ENCODE assay signal across 8 mouse cellular contexts in the genomic region with DNA sequence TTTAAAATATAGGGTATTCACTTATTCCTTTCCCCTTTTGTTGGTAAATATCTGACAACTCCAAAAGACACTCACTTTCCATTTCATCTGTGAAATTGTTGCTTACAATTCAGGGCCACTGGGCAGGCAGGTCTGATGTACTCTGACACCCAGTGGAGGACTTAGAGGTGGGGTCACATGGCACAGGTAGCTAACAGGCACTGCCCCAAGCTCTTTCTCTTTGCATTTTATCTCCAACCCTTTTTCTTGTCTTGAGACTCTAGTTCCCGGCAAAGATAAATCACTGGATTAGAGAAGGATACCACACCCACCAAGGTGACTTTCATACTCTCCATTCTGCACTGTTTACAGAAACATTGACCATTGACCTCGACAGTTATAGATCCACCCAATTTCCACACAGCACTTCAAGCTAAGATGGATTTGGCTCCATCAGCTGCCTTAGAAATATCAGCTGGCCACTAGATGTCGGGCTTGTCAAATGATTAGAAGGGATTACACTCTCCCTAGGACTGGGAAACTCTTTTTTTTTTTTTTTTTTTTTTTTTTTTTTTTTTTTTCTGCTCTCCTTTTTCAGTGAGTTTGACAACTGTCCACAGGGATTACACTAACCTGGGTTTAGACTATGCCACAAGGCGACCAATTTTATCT.
A peak's percentile ranks its signal among the peaks of the same experiment; 100 is the strongest.
DNase-seq lines count a peak whose midpoint lies in the region; ATAC-seq and TF ChIP-seq lines count a peak whose summit lies in the region.
"Had no signal": no experiment of that assay in that cellular context is flagged by ENCODE, and none has a peak within 500 bp of the region (broad histone marks: within the 10 kb centered on the region; RNA-seq: fewer than 3 reads in every experiment).

No protein-coding gene starts in this region.

- in situ Hi-C loops in CH12.LX (cut with MboI; ENCODE audit: low pct_ligation_motif_present, low pct_unique_long_range_greater_than_20kb, low sequenced_read_pairs): no loop called here

- H3K27ac ChIP-seq in CH12.LX (ENCODE audit: insufficient read depth, low read depth): no peak overlapping the region
- no peak overlapping the region for H3K27ac ChIP-seq in liver, embryonic 16.5 days (ENCODE audit: low read length)

- no peak for TF ChIP-seq EP300 in CH12.LX (IDR thresholded peaks at IDR 0.05; ENCODE audit: low read length)

- no peak overlapping the region for H3K4me2 ChIP-seq in CH12.LX (ENCODE audit: insufficient read depth, low read depth, poor library complexity, severe bottlenecking)
- H3K4me2 ChIP-seq in liver, embryonic 16.5 days (ENCODE audit: low read depth, low read length): no peak overlapping the region

- no peaks in the 10 kb centered on the region for H3K27me3 ChIP-seq in CH12.LX (replicated peaks)
- H3K27me3 ChIP-seq in liver, embryonic 16.5 days (ENCODE audit: control insufficient read depth, insufficient read depth, low read depth, low read length): no peaks in the 10 kb centered on the region

- 33% methylated on average over 4 of the region's 4 CpGs for WGBS in liver, embryonic 16.5 days (ENCODE audit: insufficient replicate concordance)

- peak; percentile 51 for TF ChIP-seq RAD21 in CH12.LX (IDR thresholded peaks at IDR 0.05; ENCODE audit: low read depth, low read length)

- ATAC-seq in liver, embryonic 16.5 days (ENCODE audit: low read depth): peak; percentile 80

- peak in 1 of 2 experiments; percentile 51; a peak in 2 of 4 replicates for TF ChIP-seq CTCF in CH12.LX (conservative IDR thresholded peaks at IDR 0.05 in 1 of 2, IDR thresholded peaks at IDR 0.05 in 1 of 2; ENCODE audit: low read depth in 2 of 2, low read length in 2 of 2)

- no peak overlapping the region for H3K9ac ChIP-seq in CH12.LX (ENCODE audit: insufficient read depth, low read depth)
- no peak overlapping the region for H3K9ac ChIP-seq in liver, embryonic 16.5 days (ENCODE audit: low read depth, low read length)

- TF ChIP-seq POLR2A in CH12.LX (IDR thresholded peaks at IDR 0.05; ENCODE audit: low read depth, low read length): no peak

- intact Hi-C loops in gastrocnemius, postnatal 14 days (cut with DNase I; ENCODE audit: low total_unique reads): no loop called here

- H3K4me3 ChIP-seq in CH12.LX (replicated peaks in 1 of 3; ENCODE audit: low read depth in 2 of 3, low read length in 2 of 3, poor library complexity in 1 of 3): no peak overlapping the region
- H3K4me3 ChIP-seq in liver, embryonic 16.5 days (ENCODE audit: low read depth, low read length): no peak overlapping the region
- H3K4me3 ChIP-seq: erythroblast, embryonic 14.5 days had no signal

- peak; percentile 58 for DNase-seq in 416B (ENCODE audit: low read depth)
- DNase-seq in CH12.LX (ENCODE audit: extremely low read depth): peak; percentile 60
- DNase-seq in cerebellum, adult 18-20 months: peak; percentile 72
- peak; percentile 14 for DNase-seq in gastrocnemius, postnatal 14 days
- peak; percentile 72 for DNase-seq in kidney, postnatal 10 days
- peak; percentile 60 for DNase-seq in right cerebral cortex, postnatal 14 days

- H3K4me1 ChIP-seq in CH12.LX (ENCODE audit: control insufficient read depth in 1 of 2, insufficient read depth in 2 of 2): no peaks in the 10 kb centered on the region
- no peaks in the 10 kb centered on the region for H3K4me1 ChIP-seq in liver, embryonic 16.5 days (ENCODE audit: control insufficient read depth, low read depth, low read length)

- no peaks in the 10 kb centered on the region for H3K36me3 ChIP-seq in CH12.LX (replicated peaks in 1 of 2; ENCODE audit: control insufficient read depth in 1 of 2, insufficient read depth in 1 of 2, low read length in 1 of 2)
- no peaks in the 10 kb centered on the region for H3K36me3 ChIP-seq in liver, embryonic 16.5 days (ENCODE audit: control insufficient read depth, insufficient read depth)

- dilution Hi-C loops in CH12.LX (cut with MboI; ENCODE audit: extremely low pct_ligation_motif_present, extremely low pct_unique_long_range_greater_than_20kb, low sequenced_read_pairs): no loop called here

- peaks cover 3% of the 10 kb centered on the region for H3K9me3 ChIP-seq in CH12.LX (replicated peaks; ENCODE audit: low read length)
- H3K9me3 ChIP-seq in liver, embryonic 16.5 days (replicated peaks; ENCODE audit: control insufficient read depth, low read length): no peaks in the 10 kb centered on the region

- H3K79me2 ChIP-seq in CH12.LX (replicated peaks; ENCODE audit: control insufficient read depth, extremely low read depth, insufficient read depth, poor library complexity, severe bottlenecking): no peaks in the 10 kb centered on the region

TF ChIP-seq in CH12.LX, 34 proteins besides CTCF, POLR2A, EP300 and RAD21:
- TF ChIP-seq SIN3A (IDR thresholded peaks at IDR 0.05; ENCODE audit: low read length) (no peak), ZNF384 (IDR thresholded peaks at IDR 0.05; ENCODE audit: low read depth, low read length) (peak; percentile 95)

Comparison
In these comparisons a context has a peak if more than half of its experiments do, and no peak if none do; other contexts are left out.
1. DNase-seq: peak in every context shown above with its lines; median percentile 72 in cerebellum, adult 18-20 months; 72 in kidney, postnatal 10 days; 60 in CH12.LX; 60 in right cerebral cortex, postnatal 14 days; 58 in 416B; 14 in gastrocnemius, postnatal 14 days.